Mouse (Mus musculus) activated CD4-positive, CD25-positive, alpha-beta regulatory T cell, adult 4 months (primary cell): Measurements from ENCODE around the gene Gm45837. TPM values are rescaled to one million over a fixed set of nuclear protein-coding genes. Genes with fewer than 3 reads are reported as not detected.
A peak's percentile ranks its signal among the peaks of the same experiment; 100 is the strongest.

Source experiments
- ATAC-seq: one replicate; pipeline ENCODE4 v1.8.0; 2017
- polyA plus RNA-seq, 2 experiments: library from polyadenylated mRNA; unstranded; fragments of 100-300 nt; shearing (Covaris generic); gene quantifications; one replicate each; pipeline ENCODE4 v1.2.1; 2017

The Gm45837 gene
- polyA plus RNA-seq, 2 experiments from 2014 or later, result 15.9 to 22.1 TPM

GRCm38 (mm10) chr7:101466581-101467081 is 55.9 kb downstream of the Gm45837 start:
- peak; percentile 87 for ATAC-seq

- no peak for ATAC-seq
These were observed 60.7 kb downstream of the Gm45837 start for GRCm38 (mm10) chr7:101471423-101471822.

- no peak for ATAC-seq
These were observed 61.3 kb downstream of the Gm45837 start for GRCm38 (mm10) chr7:101471968-101472480.

GRCm38 (mm10) chr7:101472598-101473558 is 62.2 kb downstream of the Gm45837 start:
- no peak for ATAC-seq

- no peak for ATAC-seq
These were observed 63.7 kb downstream of the Gm45837 start for GRCm38 (mm10) chr7:101474399-101474811.

- no peak for ATAC-seq
These were observed 65.3 kb downstream of the Gm45837 start for GRCm38 (mm10) chr7:101476028-101476427.

- no peak for ATAC-seq
These were observed 65.8 kb downstream of the Gm45837 start for GRCm38 (mm10) chr7:101476493-101476892.

- ATAC-seq, result no peak
These were observed 66.5 kb downstream of the Gm45837 start for GRCm38 (mm10) chr7:101477200-101477599.

GRCm38 (mm10) chr7:101478099-101478498 is 67.4 kb downstream of the Gm45837 start:
- peak; percentile 77 for ATAC-seq

- no peak for ATAC-seq
These were observed 69.2 kb downstream of the Gm45837 start for GRCm38 (mm10) chr7:101479841-101480240.

GRCm38 (mm10) chr7:101480671-101481070 is 70.0 kb downstream of the Gm45837 start:
- no peak for ATAC-seq

- no peak for ATAC-seq
These were observed 71.3 kb downstream of the Gm45837 start for GRCm38 (mm10) chr7:101481872-101482498.

- ATAC-seq, result peak; percentile 22
These were observed 71.9 kb downstream of the Gm45837 start for GRCm38 (mm10) chr7:101482499-101483081.

GRCm38 (mm10) chr7:101483498-101484115 is 72.9 kb downstream of the Gm45837 start:
- ATAC-seq, result no peak

- peak; percentile 61 for ATAC-seq
These were observed 76.4 kb downstream of the Gm45837 start for GRCm38 (mm10) chr7:101487102-101487501.

- no peak for ATAC-seq
These were observed 80.3 kb downstream of the Gm45837 start for GRCm38 (mm10) chr7:101490952-101491351.

- no peak for ATAC-seq
These were observed 87.7 kb downstream of the Gm45837 start for GRCm38 (mm10) chr7:101498385-101498784.

- no peak for ATAC-seq
These were observed 88.6 kb downstream of the Gm45837 start for GRCm38 (mm10) chr7:101499251-101499650.

GRCm38 (mm10) chr7:101499701-101500100 is 89.0 kb downstream of the Gm45837 start:
- no peak for ATAC-seq

- ATAC-seq, result no peak
These were observed 90.5 kb downstream of the Gm45837 start for GRCm38 (mm10) chr7:101501236-101501635.

- ATAC-seq, result no peak
These were observed 91.0 kb downstream of the Gm45837 start for GRCm38 (mm10) chr7:101501675-101502074.

- ATAC-seq, result peak; percentile 60
These were observed 92.7 kb downstream of the Gm45837 start for GRCm38 (mm10) chr7:101503351-101503750.
